Mouse (Mus musculus): ENCODE data around the gene Mars.

DNA sequence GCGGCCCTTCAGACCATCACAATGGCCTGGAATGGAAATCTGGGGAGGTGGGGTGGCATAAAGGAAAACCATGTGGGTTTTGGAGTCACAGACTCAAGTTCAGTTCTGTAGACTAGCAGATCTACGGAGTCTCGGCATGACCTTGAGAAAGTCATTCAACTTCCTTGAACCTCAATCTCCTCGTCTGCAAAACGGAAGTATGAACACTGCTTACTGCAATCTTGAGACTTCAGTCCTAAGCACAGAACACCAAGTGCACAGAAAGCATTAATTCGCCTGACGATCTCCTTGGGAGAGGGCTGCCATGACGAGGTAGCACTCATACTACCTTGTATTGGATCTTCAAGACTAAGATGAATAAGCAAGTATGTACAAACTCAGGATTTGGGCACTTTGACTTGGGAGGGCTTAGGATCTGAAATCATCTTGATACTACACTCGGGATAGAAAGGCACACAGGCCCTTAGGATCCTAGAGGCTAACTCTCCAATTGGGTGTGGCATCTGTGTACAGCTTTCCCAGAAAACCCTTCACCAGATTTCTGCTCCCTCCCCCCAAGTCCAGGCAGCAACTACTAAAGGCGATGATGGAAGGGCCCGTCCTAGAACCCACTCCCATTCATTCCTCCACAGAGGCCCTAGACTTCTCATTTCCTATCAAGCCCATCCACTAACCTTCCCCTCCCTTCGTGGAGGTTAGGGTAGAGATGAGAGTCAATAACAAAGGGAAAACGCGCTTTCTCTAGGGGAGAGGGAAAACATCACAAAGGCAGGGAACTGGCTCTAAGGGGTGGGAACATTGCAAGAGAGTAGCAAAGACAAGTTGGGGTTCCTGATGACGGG, 49.7 kb downstream of the Mars start:
- no peak for TF ChIP-seq CTCF (IDR thresholded peaks at IDR 0.05; ENCODE audit: control insufficient read depth, insufficient read depth, low read length)
- TF ChIP-seq POLR2A (IDR thresholded peaks at IDR 0.05; ENCODE audit: borderline replicate concordance, control insufficient read depth, low read depth, low read length), result no peak
